Mouse (Mus musculus) testis, adult 10 weeks (tissue): ENCODE measurements around the gene Erf. TPM values are rescaled to one million over a fixed set of nuclear protein-coding genes. Genes with fewer than 3 reads are reported as not detected.

Source experiments
- polyA plus RNA-seq: library from polyadenylated mRNA; stranded (reverse); fragments of 350-450 nt; fragmentation: Illumina TruSeq; extraction: RNeasy Lipid Tissue Mini Kit (QIAGEN cat#74804); gene quantifications from one replicate; pipeline ENCODE4 v1.2.3, GENCODE M21; 2014; ENCODE audit warnings: low read depth, low replicate concordance

Erf gene
- polyA plus RNA-seq: 2.1 TPM

GRCm38 (mm10) chr7:25250141-25250972 lies at the start of gene Erf:
TSS of gene Erf (minus strand) at chr7:25250761.

GRCm38 (mm10) chr7:25297454-25298325 lies 47.1 kb upstream of the Erf start, which contains the start of gene Pafah1b3:
TSS of gene Pafah1b3 (minus strand) at chr7:25297986.

GRCm38 (mm10) chr7:25267301-25267750 lies 16.8 kb upstream of the Erf start, which contains the start of gene Cic:
TSS of gene Cic (plus strand) at chr7:25267704.

GRCm38 (mm10) chr7:25237249-25238014 lies 13.1 kb downstream of the Erf start, which contains the start of gene Gsk3a:
TSS of gene Gsk3a (minus strand) at chr7:25237851.

GRCm38 (mm10) chr7:25221102-25221883 lies 29.3 kb downstream of the Erf start, which contains the start of gene Zfp526:
TSS of gene Zfp526 (plus strand) at chr7:25221425.

GRCm38 (mm10) chr7:25220457-25221101 lies 30.0 kb downstream of the Erf start, which contains the start of gene Dedd2:
TSS of gene Dedd2 (minus strand) at chr7:25220615.

Other genes starting within 250 kb of the Erf start
- 0.17 TPM for gene Atp1a3, start 244.8 kb downstream of the Erf start, polyA plus RNA-seq
- 2.1 TPM for gene Grik5, start 178.4 kb downstream of the Erf start, polyA plus RNA-seq
- gene Zfp574, start 178.2 kb downstream of the Erf start, polyA plus RNA-seq: 4.3 TPM
- gene Pou2f2, start 71.0 kb downstream of the Erf start, polyA plus RNA-seq: 3.8 TPM
- 0.43 TPM for gene Dedd2, start 30.1 kb downstream of the Erf start, polyA plus RNA-seq
- 2.7 TPM for gene Zfp526, start 29.3 kb downstream of the Erf start, polyA plus RNA-seq
- gene Gsk3a, start 12.9 kb downstream of the Erf start, polyA plus RNA-seq: 10.8 TPM
- 10.1 TPM for gene Cic, start 16.9 kb upstream of the Erf start, polyA plus RNA-seq
- gene Pafah1b3, start 47.2 kb upstream of the Erf start, polyA plus RNA-seq: 1.5 TPM
- 2.0 TPM for gene Prr19, start 50.6 kb upstream of the Erf start, polyA plus RNA-seq
- gene Tmem145, start 55.3 kb upstream of the Erf start, polyA plus RNA-seq: 0.10 TPM
- gene Megf8, start 66.4 kb upstream of the Erf start, polyA plus RNA-seq: 0.67 TPM
- gene Cnfn, start 119.0 kb upstream of the Erf start, polyA plus RNA-seq: not detected
- 327 TPM for gene Lipe, start 147.9 kb upstream of the Erf start, polyA plus RNA-seq
- gene Cxcl17, start 162.1 kb upstream of the Erf start, polyA plus RNA-seq: not detected
- 0.53 TPM for gene Ceacam1, start 226.8 kb upstream of the Erf start, polyA plus RNA-seq